Mouse (Mus musculus): Measurements from ENCODE around the gene Gna13.

Gene Gna13

DNA sequence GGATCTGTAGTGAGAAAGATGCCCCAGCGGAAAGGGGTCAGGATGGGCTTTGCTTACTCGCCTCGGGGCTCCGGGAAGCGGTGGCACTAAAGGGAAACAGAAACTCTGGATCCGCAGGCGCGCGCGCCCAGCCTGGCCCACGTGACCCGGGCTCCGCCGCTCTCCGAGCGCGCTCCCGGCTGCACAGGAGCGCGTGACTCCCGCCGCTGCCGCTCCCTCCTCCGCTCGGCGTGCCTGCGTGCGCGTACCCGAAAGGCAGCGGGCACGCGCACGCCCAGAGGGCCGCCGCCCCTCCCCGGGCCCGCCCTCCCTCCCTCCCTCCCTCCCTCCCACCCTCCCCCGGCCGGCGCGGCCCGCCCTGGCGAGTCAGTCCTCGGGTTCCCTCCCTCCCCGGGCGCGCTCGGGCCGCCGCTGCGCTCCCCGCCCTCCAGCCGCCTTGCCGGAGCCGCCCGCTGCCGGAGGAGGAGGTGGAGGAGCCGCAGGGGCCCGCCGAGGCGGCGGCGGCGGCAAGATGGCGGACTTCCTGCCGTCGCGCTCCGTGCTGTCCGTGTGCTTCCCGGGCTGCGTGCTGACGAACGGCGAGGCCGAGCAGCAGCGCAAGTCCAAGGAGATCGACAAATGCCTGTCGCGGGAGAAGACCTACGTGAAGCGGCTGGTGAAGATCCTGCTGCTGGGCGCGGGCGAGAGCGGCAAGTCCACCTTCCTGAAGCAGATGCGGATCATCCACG is at the start of gene Gna13:
TSS of gene Gna13 (plus strand) at position 369 of the 728 bp plus-strand sequence.
- TF ChIP-seq GATA4 (IDR thresholded peaks at IDR 0.05; ENCODE audit: insufficient replicate concordance, low read length) = no peak

DNA sequence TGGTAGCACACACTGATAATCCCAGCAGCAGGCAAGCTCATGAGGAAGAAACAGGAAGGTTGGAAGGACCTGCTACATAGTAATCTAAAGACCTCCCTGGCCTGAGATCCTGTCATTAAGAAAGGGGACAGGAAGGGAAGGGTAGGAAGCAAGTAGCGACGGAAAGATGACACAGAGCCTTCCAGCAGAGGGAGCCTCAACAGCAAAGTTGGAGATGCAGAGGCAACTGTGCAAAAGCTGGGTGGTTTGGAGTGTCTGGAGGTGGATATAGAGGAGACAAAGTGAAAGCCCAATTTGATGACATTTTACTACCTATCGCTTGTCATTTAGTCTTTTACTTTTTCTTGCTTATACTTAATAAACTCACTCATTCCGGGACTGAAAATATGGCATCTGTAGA is 45.7 kb upstream of the Gna13 start:
- no peak for TF ChIP-seq GATA4 (IDR thresholded peaks at IDR 0.05; ENCODE audit: insufficient replicate concordance, low read length)

GRCm38 (mm10) chr11:109319471-109319870 is 43.2 kb upstream of the Gna13 start:
- TF ChIP-seq GATA4 (IDR thresholded peaks at IDR 0.05; ENCODE audit: insufficient replicate concordance, low read length) = no peak

DNA sequence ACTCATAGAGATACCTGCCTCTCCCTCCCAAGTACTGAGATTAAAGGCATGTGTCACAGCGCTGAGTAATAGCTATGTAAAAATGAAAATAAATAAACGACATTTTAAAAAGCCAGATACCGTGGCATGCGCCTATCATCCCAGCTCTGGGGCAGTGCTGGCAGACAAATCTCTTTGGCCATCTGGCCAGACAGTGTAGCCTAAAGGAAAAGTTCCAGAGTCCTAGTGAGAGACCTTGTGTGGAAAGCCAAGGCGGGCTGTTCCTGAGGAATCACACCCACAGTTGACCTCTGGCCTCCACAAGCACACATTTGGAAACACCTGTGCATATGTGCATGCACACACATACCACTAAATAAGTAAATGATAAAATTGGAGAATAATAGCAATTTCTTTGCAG is 42.7 kb upstream of the Gna13 start:
- no peak for TF ChIP-seq GATA4 (IDR thresholded peaks at IDR 0.05; ENCODE audit: insufficient replicate concordance, low read length)

GRCm38 (mm10) chr11:109320361-109320933 is 42.2 kb upstream of the Gna13 start:
- TF ChIP-seq GATA4 (IDR thresholded peaks at IDR 0.05; ENCODE audit: insufficient replicate concordance, low read length) = no peak

- no peak for TF ChIP-seq GATA4 (IDR thresholded peaks at IDR 0.05; ENCODE audit: insufficient replicate concordance, low read length)
These were observed 36.4 kb upstream of the Gna13 start for GRCm38 (mm10) chr11:109326270-109326669.

DNA sequence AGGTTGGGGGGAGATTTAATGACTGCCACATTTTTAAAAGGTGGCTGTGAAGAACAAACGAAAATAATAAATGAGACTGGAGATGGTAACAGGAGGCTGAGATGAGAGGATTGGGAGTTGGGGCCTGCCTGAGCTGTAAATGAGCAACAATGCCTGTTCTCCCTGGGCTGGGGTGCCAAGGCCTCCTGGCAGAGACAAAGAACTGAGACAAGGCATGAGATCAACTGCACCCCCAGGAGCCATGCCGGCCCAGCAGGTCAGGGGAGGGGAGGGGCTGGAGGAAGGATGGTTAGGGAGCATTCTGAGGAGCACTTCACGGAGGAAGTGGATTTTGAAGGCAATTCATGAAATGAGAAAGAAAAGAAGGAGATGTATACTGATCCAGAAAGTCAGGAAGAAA is 35.2 kb upstream of the Gna13 start:
- TF ChIP-seq GATA4 (IDR thresholded peaks at IDR 0.05; ENCODE audit: insufficient replicate concordance, low read length) = no peak

- no peak for TF ChIP-seq GATA4 (IDR thresholded peaks at IDR 0.05; ENCODE audit: insufficient replicate concordance, low read length)
These were observed 34.7 kb upstream of the Gna13 start for GRCm38 (mm10) chr11:109327952-109328351.

DNA sequence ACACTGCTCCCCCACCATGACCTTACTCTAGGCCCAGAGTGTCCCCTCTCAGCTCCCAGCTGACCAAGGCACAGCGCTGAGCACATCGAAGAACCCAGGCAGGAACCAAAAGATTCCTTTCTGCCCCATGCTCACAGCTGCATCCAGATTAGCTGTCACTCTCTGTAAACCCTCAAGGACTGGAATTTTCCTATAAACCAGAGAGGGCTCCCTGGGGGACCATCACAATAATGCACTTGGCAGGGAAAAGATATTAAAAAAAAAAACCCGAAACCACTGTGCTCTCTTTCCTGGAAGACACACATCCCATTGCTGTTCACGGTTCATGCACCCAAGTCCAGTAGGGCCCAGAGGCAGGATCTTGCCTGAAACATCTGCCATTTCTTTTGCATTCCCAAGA is 33.3 kb upstream of the Gna13 start:
- TF ChIP-seq GATA4 (IDR thresholded peaks at IDR 0.05; ENCODE audit: insufficient replicate concordance, low read length) = no peak

DNA sequence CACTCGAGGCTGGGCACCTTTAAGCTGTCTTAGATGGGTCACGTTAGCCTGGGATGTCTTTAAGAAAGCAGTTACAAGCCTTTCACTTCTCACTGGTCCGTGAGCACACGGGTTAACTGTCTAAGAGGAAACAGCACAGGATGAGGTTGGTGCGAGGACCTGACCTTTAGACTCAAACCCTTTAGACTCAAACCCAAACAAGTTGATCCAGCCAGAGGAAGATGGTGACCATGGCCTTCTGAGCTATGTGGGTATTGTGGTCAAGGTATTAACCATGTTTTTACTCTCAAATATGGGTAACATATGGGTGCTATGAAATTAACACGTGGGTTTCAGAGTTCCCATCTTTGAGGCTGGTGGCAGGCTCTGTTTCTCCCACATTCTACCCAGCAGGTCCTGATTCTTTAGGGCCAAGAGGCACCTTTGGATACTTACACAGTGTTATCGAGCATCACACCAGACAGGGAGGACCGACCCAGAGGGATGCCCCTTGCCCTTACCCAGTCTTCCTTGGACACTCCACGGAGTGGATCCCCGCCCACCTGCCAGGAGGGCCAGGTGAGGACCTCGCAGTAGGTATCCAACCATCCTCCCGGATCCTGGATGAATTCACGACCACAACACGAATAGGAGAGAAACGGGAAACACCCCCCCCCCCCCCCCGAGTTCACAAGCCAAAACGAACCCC is 31.8 kb upstream of the Gna13 start:
- no peak for TF ChIP-seq GATA4 (IDR thresholded peaks at IDR 0.05; ENCODE audit: insufficient replicate concordance, low read length)

DNA sequence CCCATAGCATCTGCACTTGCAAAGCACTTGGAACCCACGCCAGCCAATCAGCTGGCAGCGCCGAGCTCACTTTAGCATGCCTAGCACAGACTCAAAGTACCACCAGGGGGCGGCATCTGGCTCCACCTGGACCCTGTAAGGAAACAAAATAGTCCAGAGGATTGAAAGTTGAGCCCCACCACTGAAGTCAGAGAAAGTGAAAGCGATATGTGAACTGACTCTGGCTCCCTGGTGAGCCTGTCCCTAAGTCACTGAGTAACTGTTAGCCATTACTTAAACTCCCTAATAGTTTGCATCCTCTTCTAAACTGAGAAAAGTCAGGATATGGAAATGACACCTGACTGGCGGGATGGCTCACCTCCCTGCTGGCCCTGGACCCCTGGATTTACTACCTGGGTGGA is 31.2 kb upstream of the Gna13 start:
- no peak for TF ChIP-seq GATA4 (IDR thresholded peaks at IDR 0.05; ENCODE audit: insufficient replicate concordance, low read length)

DNA sequence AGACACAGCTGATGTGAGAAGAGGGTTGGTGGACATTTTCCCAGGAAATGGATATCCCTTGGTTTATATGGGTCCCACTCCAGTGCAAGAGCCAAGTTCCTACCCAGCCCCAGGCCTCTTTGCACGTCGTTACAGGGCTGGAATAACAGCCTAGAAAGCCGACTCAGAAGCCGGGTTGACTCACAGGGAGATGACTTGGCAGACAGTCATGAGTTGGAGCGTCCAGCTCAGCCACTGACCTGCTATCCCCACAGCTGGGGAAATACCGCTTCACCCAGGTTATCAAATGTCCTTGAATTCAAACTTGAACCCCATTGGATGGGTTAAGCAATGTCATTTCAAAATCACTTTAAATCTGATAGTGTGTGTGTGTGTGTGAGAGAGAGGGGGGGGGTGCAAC is 29.9 kb upstream of the Gna13 start:
- no peak for TF ChIP-seq GATA4 (IDR thresholded peaks at IDR 0.05; ENCODE audit: insufficient replicate concordance, low read length)

- TF ChIP-seq GATA4 (IDR thresholded peaks at IDR 0.05; ENCODE audit: insufficient replicate concordance, low read length) = no peak
These were observed 27.9 kb upstream of the Gna13 start for GRCm38 (mm10) chr11:109334773-109335172.

GRCm38 (mm10) chr11:109335890-109336289 is 26.7 kb upstream of the Gna13 start:
- TF ChIP-seq GATA4 (IDR thresholded peaks at IDR 0.05; ENCODE audit: insufficient replicate concordance, low read length) = no peak

DNA sequence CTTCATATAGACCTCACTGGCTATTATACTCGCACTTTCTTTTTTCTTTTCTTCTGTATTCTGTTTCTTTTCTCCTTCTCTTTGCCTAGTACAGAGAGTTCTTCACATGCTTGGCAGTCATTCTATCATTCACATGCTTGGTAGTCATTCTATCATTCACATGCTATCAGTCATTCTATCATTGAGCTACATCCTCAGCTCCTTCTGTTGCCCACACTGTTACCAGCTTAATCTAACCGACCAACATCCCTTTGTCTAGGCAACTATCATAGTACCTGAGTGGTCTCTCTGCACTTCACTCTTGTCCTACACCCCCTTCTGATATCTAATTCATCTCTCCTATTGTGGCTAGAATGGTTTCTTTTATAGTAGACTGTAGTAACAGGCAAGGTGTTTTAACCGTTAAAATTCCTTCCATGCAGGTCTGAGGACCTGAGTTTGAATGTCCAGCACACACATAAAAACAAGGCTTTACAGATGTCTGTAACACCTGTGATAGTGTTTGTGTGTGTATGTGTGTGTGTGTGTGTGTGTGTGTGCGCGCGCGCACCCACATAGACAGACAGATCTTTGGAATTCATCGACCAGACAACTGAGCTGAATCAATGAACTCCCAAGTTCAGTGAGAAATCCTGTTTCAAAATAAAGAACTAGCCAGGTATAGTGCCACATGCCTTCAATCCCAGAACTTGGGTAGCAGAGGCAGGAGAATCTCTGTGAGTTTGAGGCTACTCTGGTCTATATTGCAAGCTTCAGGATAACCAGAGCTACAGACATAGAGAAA is 23.3 kb upstream of the Gna13 start:
- TF ChIP-seq GATA4 (IDR thresholded peaks at IDR 0.05; ENCODE audit: insufficient replicate concordance, low read length) = no peak

DNA sequence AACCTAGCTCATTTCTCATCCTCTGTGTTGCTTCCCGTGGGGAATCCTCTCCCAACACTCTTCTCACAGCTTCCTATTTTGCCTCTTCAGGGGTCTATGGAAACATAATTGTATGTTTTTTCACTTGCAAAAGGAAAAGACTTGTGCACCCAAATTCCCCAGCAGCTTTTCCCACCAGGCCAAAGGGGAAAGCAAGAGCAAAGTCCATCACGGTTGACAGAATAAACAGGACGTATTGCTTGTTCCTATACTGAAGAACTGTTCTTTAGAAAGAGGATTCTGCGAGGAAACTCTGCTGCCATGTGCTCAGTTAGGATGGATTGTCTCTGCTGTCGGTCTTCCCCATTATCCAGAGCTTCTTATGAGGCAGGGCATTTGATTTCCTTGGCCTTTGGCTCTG is 22.1 kb upstream of the Gna13 start:
- TF ChIP-seq GATA4 (IDR thresholded peaks at IDR 0.05; ENCODE audit: insufficient replicate concordance, low read length) = no peak

Data from liver, adult (tissue).